Mouse (Mus musculus) heart, postnatal 25 days (tissue): ENCODE results near the gene Atp13a1. TPM values are rescaled to one million over a fixed set of nuclear protein-coding genes. Genes with fewer than 3 reads are reported as not detected.

ENCODE experiments used
- DNase-seq: peaks from one replicate; pipeline ENCODE4 v3.0.0; 2022; ENCODE audit warnings: low spot score
- intact Hi-C: fragments of 180-260 bp; cut with DNase I; formaldehyde crosslinking; loops from one replicate; pipeline ENCODE4 v1.15.1; 2025
- total RNA-seq, 2 experiments: library from RNA; stranded (reverse); gene quantifications; 2 replicates each; pipeline ENCODE4 v1.2.3; 2021

Gene Atp13a1
- total RNA-seq = 10 to 100 TPM; 15.0 to 15.1 TPM

- intact Hi-C loops = loop anchor here (2.0 to 5.0 kb wide), 3 partner anchors 14 to 164 kb away; partner anchors contain the start of gene Zfp868
- peak; percentile 72 for DNase-seq
These were observed at the start of gene Atp13a1, which contains the start of gene Zfp866 for GRCm38 (mm10) chr8:69790773-69791367. Gene Atp13a1, plus strand, starts transcription at chr8:69791163. Gene Zfp866, minus strand, starts transcription at chr8:69791178.

- intact Hi-C loops = loop anchor here (10.0 kb wide), 1 partner anchor 116 kb away; the partner anchor contains the start of gene Zfp868
- no peak for DNase-seq
These were observed 49.7 kb upstream of the Atp13a1 start for GRCm38 (mm10) chr8:69741231-69741630.

DNA sequence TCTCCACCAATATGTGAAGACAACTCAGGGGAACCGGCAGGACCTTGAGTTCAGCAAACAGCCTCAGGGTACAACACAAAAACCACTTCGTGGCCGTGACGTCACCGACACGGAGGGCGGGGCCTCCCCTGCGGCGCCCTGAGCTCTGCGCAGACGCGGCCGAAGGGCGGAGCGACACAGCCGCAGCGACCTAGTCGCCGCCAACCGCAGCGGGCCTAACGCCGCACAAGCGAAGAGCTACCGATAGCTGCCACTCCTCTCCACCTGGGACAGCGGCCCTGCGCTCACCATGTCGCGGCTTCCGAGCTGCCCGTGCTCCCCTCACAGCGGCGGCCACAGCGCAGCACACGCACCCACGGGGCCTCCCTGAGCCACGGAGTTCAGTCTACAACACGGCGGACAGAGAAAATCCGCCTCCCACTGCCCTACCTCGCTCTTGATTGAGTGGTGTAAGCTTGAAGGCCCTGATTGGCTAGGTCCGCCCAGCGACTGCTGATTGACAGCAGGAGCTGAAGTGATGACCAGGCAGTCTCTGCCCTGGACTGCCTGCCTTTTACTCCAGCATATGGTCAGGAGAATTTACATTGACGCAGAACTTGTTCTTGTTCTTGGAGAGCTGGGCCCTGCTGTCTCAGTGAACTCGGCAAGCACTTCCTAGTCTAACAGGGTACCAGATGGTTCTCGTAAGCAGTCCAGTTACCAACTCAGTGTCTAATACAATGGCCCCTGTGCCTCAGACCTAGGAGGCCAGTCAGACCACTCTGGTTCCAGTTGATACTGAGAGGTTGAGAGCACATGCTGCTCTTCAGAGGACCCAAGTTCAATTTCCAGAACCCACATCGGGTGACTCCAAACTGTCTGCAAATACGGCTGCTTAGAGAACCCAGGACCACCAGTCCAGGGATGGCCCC, 41.2 kb upstream of the Atp13a1 start, which contains the start of gene Zfp963:
Gene Zfp963, minus strand, starts transcription at position 427 of the 911 bp plus-strand sequence.
- intact Hi-C loops = loop anchor here (2.0 to 10.0 kb wide), 2 partner anchors 31 to 125 kb away; partner anchors contain the start of gene Zfp868
- DNase-seq = peak; percentile 92

- no peak for DNase-seq
These were observed 38.5 kb upstream of the Atp13a1 start for GRCm38 (mm10) chr8:69752437-69752836.

DNA sequence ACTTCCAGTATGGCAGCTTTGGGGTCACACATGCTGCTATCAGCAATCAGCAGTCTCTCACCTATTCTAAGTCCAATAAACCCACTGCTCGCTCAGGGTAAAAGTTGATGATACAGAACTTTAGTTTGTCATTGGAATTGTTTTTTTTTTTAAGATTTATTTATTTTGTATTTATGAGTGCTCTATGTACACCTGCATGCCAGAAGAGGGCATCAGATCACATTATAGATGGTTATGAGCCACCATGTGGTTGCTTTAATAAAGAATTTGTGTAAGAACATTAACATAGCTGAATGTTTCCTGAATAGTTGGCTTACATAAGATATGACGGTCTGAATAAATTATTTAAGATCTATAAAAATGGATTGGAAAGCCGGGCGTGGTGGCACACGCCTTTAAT, 32.6 kb upstream of the Atp13a1 start:
- no peak for DNase-seq
- intact Hi-C loops = no loop called here

More at GRCm38 (mm10) chr8:69752437-69752836, 38.5 kb upstream of the Atp13a1 start:
- intact Hi-C loops = no loop called here

GRCm38 (mm10) chr8:69761814-69762445, 29.0 kb upstream of the Atp13a1 start:
- no peak for DNase-seq
- intact Hi-C loops = no loop called here

- no peak for DNase-seq
- intact Hi-C loops = no loop called here
These were observed 19.7 kb upstream of the Atp13a1 start for GRCm38 (mm10) chr8:69771221-69771620.

DNA sequence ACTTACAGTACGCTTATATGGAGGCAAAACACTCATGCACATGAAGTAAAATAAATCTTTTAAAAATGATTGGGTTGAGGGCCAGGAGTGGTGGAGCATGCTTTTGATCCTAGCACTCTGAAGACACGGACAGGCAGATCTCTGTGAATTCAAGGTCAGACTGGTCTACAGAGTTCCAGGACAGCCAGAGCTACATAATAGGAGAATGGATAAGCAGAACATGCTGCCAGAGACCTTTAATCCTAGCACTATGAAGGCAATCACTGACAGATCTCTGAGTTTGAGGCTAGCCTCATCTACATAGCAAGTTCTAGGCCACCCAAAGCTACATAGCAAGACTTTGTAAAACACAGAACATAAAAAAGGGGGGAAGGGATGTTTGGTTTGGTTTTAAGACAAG, 18.9 kb upstream of the Atp13a1 start:
- intact Hi-C loops = no loop called here
- DNase-seq = no peak

DNA sequence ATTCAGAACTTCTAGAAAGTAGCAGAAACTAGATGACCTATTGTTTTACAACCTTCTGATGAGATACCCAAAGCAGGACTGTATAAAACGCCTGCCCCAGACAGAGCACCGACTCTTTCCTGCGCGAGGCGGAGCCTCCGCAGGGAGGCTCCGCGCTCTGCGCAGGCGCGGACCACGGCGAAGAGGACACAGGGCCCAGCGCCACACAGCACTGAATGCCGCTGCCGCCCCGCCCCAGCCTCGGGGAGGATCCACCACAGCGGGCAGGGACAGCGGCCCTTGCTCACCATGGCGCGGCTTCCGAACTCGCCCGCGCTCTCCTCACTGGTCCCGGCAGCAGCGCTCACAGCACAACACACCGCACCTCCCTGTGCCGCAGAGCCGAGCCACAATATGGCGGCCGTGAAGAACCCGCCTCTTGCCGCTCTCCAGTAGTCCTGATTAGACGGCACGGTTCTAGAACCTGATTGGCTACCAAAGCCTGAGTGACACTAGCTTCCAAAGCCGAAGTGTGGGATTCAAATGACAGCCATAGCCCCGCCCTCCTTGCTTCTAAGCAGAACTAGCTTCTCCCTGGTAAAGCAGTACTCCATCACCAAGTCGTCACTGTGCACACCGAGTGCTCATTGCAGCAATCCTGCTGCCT, 16.3 kb upstream of the Atp13a1 start, which contains the start of gene Gm20422:
Gene Gm20422, minus strand, starts transcription at position 384 of the 646 bp plus-strand sequence.
- DNase-seq = peak; percentile 85
- intact Hi-C loops = no loop called here

GRCm38 (mm10) chr8:69775149-69775534, 15.8 kb upstream of the Atp13a1 start:
- DNase-seq = no peak
- intact Hi-C loops = no loop called here

GRCm38 (mm10) chr8:69777111-69777510, 13.9 kb upstream of the Atp13a1 start:
- DNase-seq = no peak
- intact Hi-C loops = loop anchor here (2.0 kb wide), 1 partner anchor 14 kb away; the partner anchor contains the start of genes Atp13a1 and Zfp866

DNA sequence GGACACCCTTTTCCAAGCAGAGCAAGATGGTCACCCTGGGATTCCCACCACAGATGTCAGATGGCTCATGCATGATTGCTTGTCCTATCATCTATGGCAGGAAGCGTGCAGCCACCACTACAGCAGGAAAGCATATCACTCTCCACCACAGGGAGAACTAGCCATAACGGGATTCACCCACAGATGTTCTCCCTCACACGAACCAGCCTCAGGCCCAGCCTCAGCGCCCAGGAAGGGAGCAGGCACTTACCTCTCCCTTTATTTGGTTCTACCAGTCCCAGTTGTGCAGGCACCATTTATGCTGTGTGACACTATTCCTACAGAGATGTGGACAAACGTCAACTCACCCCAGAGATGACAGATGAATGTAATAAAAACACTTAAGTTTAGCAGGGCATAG, 1.9 kb upstream of the Atp13a1 start:
- intact Hi-C loops = no loop called here
- no peak for DNase-seq

GRCm38 (mm10) chr8:69789731-69790130, 1.2 kb upstream of the Atp13a1 start:
- intact Hi-C loops = loop anchor here (2.0 to 5.0 kb wide), 3 partner anchors 13 to 162 kb away; partner anchors contain the start of gene Zfp868

DNA sequence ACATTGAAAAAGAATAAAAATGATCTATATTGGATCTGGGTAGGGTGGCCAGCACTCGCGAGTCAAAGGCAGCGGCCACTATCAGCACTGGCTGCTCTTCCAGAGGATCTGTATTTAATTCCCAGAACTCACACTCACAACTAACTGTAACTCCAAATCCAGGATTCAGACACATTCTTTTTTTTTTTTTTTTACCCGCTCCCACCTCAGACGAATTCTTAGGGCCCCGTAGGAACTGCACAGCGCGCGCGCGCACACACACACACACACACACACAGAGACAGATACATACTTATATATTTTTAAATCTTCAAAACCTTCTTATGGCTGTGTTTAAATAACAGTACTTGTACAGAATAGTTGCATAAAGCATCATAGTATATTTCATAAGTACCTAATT, 599 bp upstream of the Atp13a1 start:
- intact Hi-C loops = loop anchor here (2.0 to 5.0 kb wide), 3 partner anchors 14 to 163 kb away; partner anchors contain the start of gene Zfp868
- DNase-seq = no peak

More at GRCm38 (mm10) chr8:69789731-69790130, 1.2 kb upstream of the Atp13a1 start:
- no peak for DNase-seq

GRCm38 (mm10) chr8:69791415-69792068, 579 bp downstream of the Atp13a1 start:
- intact Hi-C loops = loop anchor here (2.0 to 5.0 kb wide), 3 partner anchors 15 to 164 kb away; partner anchors contain the start of gene Zfp868
- no peak for DNase-seq

DNA sequence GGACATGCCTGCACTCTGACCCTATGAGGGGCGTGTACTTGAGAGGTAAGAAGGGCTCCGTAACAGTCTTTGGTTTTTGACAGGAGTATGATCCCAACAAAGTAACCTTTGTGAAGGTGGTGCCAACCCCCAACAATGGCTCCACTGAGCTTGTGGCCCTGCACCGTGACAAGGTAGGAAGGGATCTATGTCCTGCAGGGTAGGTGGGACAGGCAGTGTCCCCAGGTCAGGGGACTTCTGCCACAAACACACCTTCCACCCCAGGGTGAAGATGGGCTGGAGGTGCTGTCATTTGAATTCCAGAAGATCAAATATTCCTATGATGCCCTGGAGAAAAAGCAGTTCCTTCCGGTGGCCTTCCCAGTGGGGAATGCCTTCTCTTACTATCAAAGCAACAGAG, 2.7 kb downstream of the Atp13a1 start:
- intact Hi-C loops = loop anchor here (5.0 kb wide), 2 partner anchors 76 to 166 kb away; partner anchors contain the start of gene Zfp868
- DNase-seq = no peak

DNA sequence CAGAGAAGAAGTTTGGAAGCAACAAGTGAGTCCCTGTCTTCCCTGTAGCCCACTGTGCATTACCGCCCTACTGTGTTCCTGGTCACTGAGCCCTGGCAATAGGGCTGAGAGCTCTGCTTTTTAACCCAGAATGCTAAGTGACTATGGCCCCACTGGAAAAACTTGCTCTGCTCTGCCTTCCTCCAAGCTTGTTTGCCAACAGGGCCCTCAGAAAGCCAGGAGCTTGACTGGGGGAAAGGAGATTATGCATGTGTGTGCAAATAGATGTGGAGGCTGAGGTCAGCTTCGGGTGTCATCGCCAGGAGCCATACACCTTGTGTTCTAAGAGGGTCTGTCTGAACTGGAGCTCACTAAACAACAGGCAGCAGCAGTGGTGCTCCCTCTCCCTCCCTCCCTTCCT, 3.1 kb downstream of the Atp13a1 start:
- no peak for DNase-seq
- intact Hi-C loops = loop anchor here (5.0 kb wide), 2 partner anchors 77 to 167 kb away; partner anchors contain the start of gene Zfp868

DNA sequence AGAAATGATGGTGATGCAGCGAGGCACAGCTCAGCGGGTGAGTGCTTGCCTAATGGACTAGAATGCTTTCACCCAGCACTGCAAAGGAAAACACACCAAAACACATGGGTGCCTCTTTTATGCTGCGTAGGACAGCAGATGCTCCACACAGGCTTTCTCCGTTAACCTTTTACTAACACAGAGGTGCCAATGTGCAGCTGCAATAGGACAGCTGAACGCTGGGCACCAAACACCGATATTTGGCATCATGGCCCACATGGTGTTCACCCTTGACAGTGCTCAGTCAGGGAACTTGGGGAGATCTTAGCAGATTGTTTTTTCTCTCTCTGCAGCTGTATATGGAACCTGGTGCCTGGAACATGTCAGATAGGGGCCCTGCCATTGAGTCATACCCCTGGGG, 3.9 kb downstream of the Atp13a1 start:
- intact Hi-C loops = loop anchor here (5.0 kb wide), 2 partner anchors 78 to 168 kb away; partner anchors contain the start of gene Zfp868
- DNase-seq = no peak
